Mouse (Mus musculus) cerebellum, adult 2 months (tissue): ENCODE measurements around the gene Pfn1.

Experiments
- CTCF ChIP-seq: fragments of 200-500 bp; IDR thresholded peaks from 2 replicates; pipeline ENCODE4 v1.5.1; 2011; ENCODE audit warnings: low read depth, mild to moderate bottlenecking, control low read depth, low read length, moderate library complexity, borderline replicate concordance; ENCODE audit not compliant: insufficient read depth
- POLR2A ChIP-seq: fragments of 200-500 bp; IDR thresholded peaks from 2 replicates; pipeline ENCODE4 v1.6.1; 2011; ENCODE audit warnings: low read length, control low read depth, borderline replicate concordance; ENCODE audit not compliant: insufficient read depth

DNA sequence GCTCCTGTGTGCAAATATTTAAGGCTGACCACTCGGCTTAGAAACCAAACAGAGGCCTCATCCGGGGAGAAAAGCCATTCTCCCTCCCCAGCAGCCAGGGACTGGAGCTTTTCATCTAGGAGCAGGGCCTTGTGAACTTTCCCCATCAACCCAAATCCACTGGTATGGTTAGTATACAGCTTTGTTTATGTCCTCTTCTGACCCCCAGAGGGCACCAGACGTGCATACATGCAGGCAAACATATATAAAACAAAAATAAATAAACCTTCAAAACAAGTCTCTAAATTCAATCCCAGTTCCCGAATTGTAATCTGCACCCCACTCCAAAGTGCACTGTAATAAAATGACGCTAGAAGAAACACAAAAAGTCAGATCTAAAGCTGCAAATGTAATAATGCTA is 24.9 kb downstream of the Pfn1 start:
- TF ChIP-seq POLR2A (no peak), CTCF (peak; percentile 31; the same call in 1 of the 2 replicates)
